Mouse (Mus musculus): ENCODE measurements around the gene Kcnk2. TPM values are rescaled to one million over a fixed set of nuclear protein-coding genes. Genes with fewer than 3 reads are reported as not detected.
A peak's percentile ranks its signal among the peaks of the same experiment; 100 is the strongest.
"Not testable (repeated sequence)": the region's sequence is repeated elsewhere in the genome, so short reads cannot be mapped to it uniquely, and the experiment has no call there.

Kcnk2 gene
- polyA plus RNA-seq, 1 experiment from 2014 or later, result 11.6 TPM

DNA sequence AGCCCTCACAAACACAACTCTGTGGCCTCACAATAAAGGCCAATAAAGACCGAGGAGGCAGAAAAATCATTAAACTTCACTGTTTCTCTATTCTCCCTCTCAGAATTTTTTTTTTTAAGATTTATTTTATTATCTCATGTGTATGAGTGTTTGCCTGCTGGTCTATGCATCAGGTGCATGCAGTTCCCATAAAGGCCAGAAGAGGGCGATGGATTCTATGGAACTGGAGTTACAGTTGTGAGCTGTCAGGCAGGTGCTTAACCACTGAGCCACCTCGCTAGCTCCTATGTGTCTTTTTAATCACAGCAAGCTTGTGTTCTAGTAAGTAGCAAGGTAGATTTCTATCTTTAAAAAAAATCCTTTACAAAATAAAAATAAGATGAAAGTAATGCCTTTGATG is 148.9 kb downstream of the Kcnk2 start:
- WGBS, result 75% methylated on average over 3 of the region's 3 CpGs
- Histone ChIP-seq H3K36me3 (ENCODE audit: poor library complexity, severe bottlenecking) (peaks cover 8% of the 10 kb centered on the region), H3K4me2 (no peak overlapping the region), H3K27me3 (no peaks in the 10 kb centered on the region), H3K9ac (no peak overlapping the region), H3K4me1 (no peaks in the 10 kb centered on the region), H3K9me3 (replicated peaks) (no peaks in the 10 kb centered on the region), H3K27ac (no peak overlapping the region), H3K4me3 (no peak overlapping the region)
- ATAC-seq, result no peak

GRCm38 (mm10) chr1:189243206-189243605 is 158.9 kb downstream of the Kcnk2 start:
- not testable (repeated sequence) for H3K9me3 ChIP-seq (replicated peaks); ATAC-seq; H3K9ac ChIP-seq; H3K4me2 ChIP-seq; H3K4me1 ChIP-seq; H3K4me3 ChIP-seq; H3K27me3 ChIP-seq; H3K36me3 ChIP-seq (ENCODE audit: poor library complexity, severe bottlenecking); H3K27ac ChIP-seq
- WGBS, result 86% methylated on average over 2 of the region's 2 CpGs

- H3K27me3 ChIP-seq, result no peaks in the 10 kb centered on the region
- H3K27ac ChIP-seq, result no peak overlapping the region
- ATAC-seq, result no peak
- H3K4me1 ChIP-seq, result no peaks in the 10 kb centered on the region
- H3K36me3 ChIP-seq (ENCODE audit: poor library complexity, severe bottlenecking), result no peaks in the 10 kb centered on the region
- H3K4me3 ChIP-seq, result no peak overlapping the region
- no peak overlapping the region for H3K4me2 ChIP-seq
- H3K9me3 ChIP-seq (replicated peaks), result no peaks in the 10 kb centered on the region
- no peak overlapping the region for H3K9ac ChIP-seq
- 77% methylated on average over 5 of the region's 5 CpGs for WGBS
Observed at GRCm38 (mm10) chr1:189235261-189235660, 166.8 kb downstream of the Kcnk2 start.

DNA sequence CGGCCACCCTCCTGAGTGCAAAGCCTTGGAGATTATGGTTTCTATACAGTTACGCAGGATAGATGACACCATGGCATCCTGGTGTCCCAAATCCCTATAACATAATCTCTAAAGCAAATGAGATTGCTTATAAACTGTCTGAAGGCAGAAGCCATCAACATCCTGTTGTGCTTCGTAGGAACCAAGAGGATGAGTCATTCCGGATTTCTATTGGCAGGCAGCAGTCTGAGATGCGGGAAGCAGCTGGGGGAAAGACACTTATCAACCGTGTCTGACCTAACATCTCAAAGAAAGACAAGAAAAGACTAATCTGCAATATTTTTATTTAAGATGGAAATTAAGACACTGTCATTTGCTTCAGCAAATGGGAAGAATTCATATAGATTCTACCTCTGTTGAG is 169.2 kb downstream of the Kcnk2 start:
- no peak overlapping the region for H3K9ac ChIP-seq
- WGBS, result 86% methylated on average over 6 of the region's 6 CpGs
- no peak overlapping the region for H3K4me3 ChIP-seq
- ATAC-seq, result no peak
- no peaks in the 10 kb centered on the region for H3K9me3 ChIP-seq (replicated peaks)
- H3K27me3 ChIP-seq, result no peaks in the 10 kb centered on the region
- H3K4me1 ChIP-seq, result no peaks in the 10 kb centered on the region; the same call in 1 of the 2 replicates
- no peak overlapping the region for H3K4me2 ChIP-seq
- H3K27ac ChIP-seq, result no peak overlapping the region
- H3K36me3 ChIP-seq (ENCODE audit: poor library complexity, severe bottlenecking), result no peaks in the 10 kb centered on the region

- no peak for ATAC-seq
- no peak overlapping the region for H3K27ac ChIP-seq
Observed at GRCm38 (mm10) chr1:189228222-189229084, 173.6 kb downstream of the Kcnk2 start.

DNA sequence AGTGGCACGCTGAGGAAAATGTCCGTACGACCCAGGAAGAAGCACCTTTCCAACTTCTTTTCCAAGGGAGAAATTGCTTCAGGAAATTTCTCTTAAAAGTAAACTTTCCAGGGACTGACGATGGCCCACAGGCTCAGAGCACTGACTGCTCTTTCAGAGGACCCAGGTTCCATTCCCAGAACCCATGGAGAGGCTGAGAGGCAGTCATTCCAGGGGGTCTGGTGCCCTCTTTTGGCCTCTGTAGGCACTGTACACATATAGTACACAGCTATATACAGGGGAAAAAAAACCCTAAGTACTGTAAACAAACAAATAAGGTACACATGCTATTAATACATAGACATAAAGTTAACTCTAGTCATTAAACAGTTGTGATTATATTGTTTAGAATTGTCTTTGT is 174.6 kb downstream of the Kcnk2 start:
- H3K27ac ChIP-seq, result no peak overlapping the region
- WGBS, result 76% methylated on average over 4 of the region's 4 CpGs
- H3K4me2 ChIP-seq, result no peak overlapping the region
- no peak overlapping the region for H3K4me3 ChIP-seq
- H3K9ac ChIP-seq, result no peak overlapping the region
- no peaks in the 10 kb centered on the region for H3K36me3 ChIP-seq (ENCODE audit: poor library complexity, severe bottlenecking)
- H3K9me3 ChIP-seq (replicated peaks), result no peaks in the 10 kb centered on the region
- no peaks in the 10 kb centered on the region for H3K27me3 ChIP-seq
- H3K4me1 ChIP-seq, result no peaks in the 10 kb centered on the region; the same call in 1 of the 2 replicates
- ATAC-seq, result no peak

More at GRCm38 (mm10) chr1:189228222-189229084, 173.6 kb downstream of the Kcnk2 start:
- Histone ChIP-seq H3K4me3 (no peak overlapping the region), H3K4me2 (no peak overlapping the region), H3K27me3 (no peaks in the 10 kb centered on the region), H3K9ac (no peak overlapping the region), H3K36me3 (ENCODE audit: poor library complexity, severe bottlenecking) (no peaks in the 10 kb centered on the region), H3K4me1 (no peaks in the 10 kb centered on the region; the same call in 1 of the 2 replicates), H3K9me3 (replicated peaks) (no peaks in the 10 kb centered on the region)
- 73% methylated on average over 19 of the region's 19 CpGs for WGBS

DNA sequence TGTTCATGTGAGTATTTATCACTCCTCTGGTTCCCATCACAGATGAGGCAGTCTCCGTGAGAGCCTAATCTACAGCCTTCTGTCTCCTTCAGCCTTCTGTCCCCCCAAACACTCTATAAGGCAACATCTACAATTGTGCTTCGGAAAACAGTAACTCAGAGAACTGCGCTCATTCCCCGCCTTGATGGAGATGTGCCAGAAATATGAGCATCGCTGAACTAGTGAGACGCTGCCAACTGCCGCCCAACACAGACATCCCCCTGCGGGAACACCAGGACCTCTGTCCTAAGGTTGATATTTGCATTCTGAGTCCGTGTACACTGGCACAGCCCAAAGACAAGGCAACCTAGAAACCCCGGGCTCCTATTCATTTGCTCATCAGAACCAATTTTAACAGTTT is 183.0 kb downstream of the Kcnk2 start:
- no peak overlapping the region for H3K27ac ChIP-seq
- WGBS, result 65% methylated on average over 10 of the region's 10 CpGs
- no peak overlapping the region for H3K4me3 ChIP-seq
- H3K9ac ChIP-seq, result no peak overlapping the region
- H3K27me3 ChIP-seq, result no peaks in the 10 kb centered on the region
- H3K4me2 ChIP-seq, result no peak overlapping the region
- no peaks in the 10 kb centered on the region for H3K36me3 ChIP-seq (ENCODE audit: poor library complexity, severe bottlenecking)
- no peak for ATAC-seq
- peaks cover 5% of the 10 kb centered on the region for H3K4me1 ChIP-seq
- H3K9me3 ChIP-seq (replicated peaks), result no peaks in the 10 kb centered on the region

DNA sequence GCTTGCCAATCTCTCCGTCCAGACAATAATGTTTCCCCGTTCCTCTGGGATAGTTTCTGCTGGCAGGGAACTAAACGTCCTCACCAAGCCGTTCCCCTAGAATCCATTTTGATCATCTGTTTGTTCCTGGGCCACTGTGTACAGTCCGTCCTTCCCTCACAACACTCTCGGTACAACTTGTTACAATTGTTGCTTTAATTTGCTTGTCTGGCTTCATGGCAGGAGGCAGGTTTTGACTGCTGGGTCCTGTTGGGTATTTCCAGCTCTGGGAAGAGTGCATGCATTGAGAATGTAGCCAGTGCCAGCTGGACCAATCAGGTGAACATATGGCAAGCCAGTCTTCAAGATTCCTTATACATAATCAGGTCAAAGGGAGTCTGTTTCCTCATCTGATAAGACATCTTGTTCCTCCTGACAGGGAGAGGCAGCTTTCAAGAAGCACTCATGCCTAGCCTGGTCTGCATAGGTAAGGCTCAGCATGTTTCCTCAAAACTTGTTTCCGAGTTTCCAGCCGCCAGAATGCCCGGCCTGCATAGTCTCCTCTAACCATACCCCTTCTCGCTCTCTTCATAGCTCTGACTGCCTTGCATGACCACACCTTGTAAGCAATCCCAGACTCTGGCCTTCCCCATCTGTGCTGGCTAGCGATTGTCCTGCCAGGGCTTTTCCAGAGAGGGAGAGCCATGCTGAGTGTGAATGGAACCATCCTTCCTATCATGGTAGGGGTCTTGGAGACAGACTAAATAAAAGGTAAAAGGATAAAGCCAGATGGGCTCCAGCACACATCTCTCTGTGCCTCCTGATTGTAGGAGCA is 184.1 kb downstream of the Kcnk2 start:
- no peaks in the 10 kb centered on the region for H3K36me3 ChIP-seq (ENCODE audit: poor library complexity, severe bottlenecking)
- peak; percentile 16; the same call in 1 of the 2 replicates for ATAC-seq
- WGBS, result 84% methylated on average over 11 of the region's 11 CpGs

GRCm38 (mm10) chr1:189215131-189215530 is 186.9 kb downstream of the Kcnk2 start:
- no peaks in the 10 kb centered on the region for H3K27me3 ChIP-seq
- H3K4me3 ChIP-seq, result no peak overlapping the region
- H3K27ac ChIP-seq, result no peak overlapping the region
- H3K36me3 ChIP-seq (ENCODE audit: poor library complexity, severe bottlenecking), result peaks cover 5% of the 10 kb centered on the region; the same call in 1 of the 2 replicates
- H3K4me2 ChIP-seq, result no peak overlapping the region
- H3K9ac ChIP-seq, result no peak overlapping the region
- peaks cover 5% of the 10 kb centered on the region for H3K4me1 ChIP-seq
- WGBS, result 74% methylated on average over 9 of the region's 9 CpGs
- ATAC-seq, result no peak
- H3K9me3 ChIP-seq (replicated peaks), result no peaks in the 10 kb centered on the region

More for the DNA sequence above, 184.1 kb downstream of the Kcnk2 start:
- no peak overlapping the region for H3K4me3 ChIP-seq
- H3K27ac ChIP-seq, result no peak overlapping the region
- H3K9ac ChIP-seq, result no peak overlapping the region
- H3K4me1 ChIP-seq, result peaks cover 5% of the 10 kb centered on the region
- no peaks in the 10 kb centered on the region for H3K9me3 ChIP-seq (replicated peaks)
- no peaks in the 10 kb centered on the region for H3K27me3 ChIP-seq
- H3K4me2 ChIP-seq, result no peak overlapping the region

- H3K4me2 ChIP-seq, result no peak overlapping the region
- 80% methylated on average over 3 of the region's 3 CpGs for WGBS
- ATAC-seq, result no peak
Observed at GRCm38 (mm10) chr1:189214477-189214876, 187.6 kb downstream of the Kcnk2 start.

DNA sequence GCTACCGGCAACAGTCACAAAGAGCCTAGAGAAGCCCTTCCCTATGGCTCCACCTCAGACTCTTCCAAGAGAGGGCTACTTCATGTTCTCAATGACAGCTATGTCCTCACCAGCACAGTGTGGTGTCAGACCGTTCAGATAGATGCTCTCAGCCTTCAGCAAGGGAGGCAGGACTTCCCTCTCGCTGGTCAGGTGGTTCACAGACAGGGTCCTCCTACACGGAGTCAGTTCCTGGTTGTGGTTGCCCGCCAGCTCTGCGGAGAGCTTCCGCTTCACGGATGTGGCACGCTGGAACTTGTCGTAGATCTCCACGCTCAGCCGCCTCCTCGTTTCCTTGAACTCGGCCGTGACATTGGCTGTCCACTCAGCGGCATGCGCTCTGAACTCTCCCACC is 192.4 kb downstream of the Kcnk2 start:
- Histone ChIP-seq H3K4me2 (no peak overlapping the region), H3K9ac (no peak overlapping the region), H3K9me3 (replicated peaks) (no peaks in the 10 kb centered on the region), H3K36me3 (ENCODE audit: poor library complexity, severe bottlenecking) (peaks cover 14% of the 10 kb centered on the region; the same call in 1 of the 2 replicates), H3K27me3 (no peaks in the 10 kb centered on the region), H3K4me3 (no peak overlapping the region), H3K4me1 (0 out of 2 replicates have a peak, but pooled peaks cover 5% of the 10 kb centered on the region), H3K27ac (no peak overlapping the region)
- 91% methylated on average over 17 of the region's 17 CpGs for WGBS
- no peak for ATAC-seq

More at GRCm38 (mm10) chr1:189214477-189214876, 187.6 kb downstream of the Kcnk2 start:
- peaks cover 5% of the 10 kb centered on the region for H3K4me1 ChIP-seq
- H3K27ac ChIP-seq, result no peak overlapping the region
- no peaks in the 10 kb centered on the region for H3K27me3 ChIP-seq
- no peak overlapping the region for H3K9ac ChIP-seq
- peaks cover 5% of the 10 kb centered on the region; the same call in 1 of the 2 replicates for H3K36me3 ChIP-seq (ENCODE audit: poor library complexity, severe bottlenecking)
- no peak overlapping the region for H3K4me3 ChIP-seq
- no peaks in the 10 kb centered on the region for H3K9me3 ChIP-seq (replicated peaks)

Data from forebrain, embryonic 13.5 days (tissue).